Mouse (Mus musculus): Measurements from ENCODE around the gene Olfr780. TPM values are rescaled to one million over a fixed set of nuclear protein-coding genes. Genes with fewer than 3 reads are reported as not detected.

Gene Olfr780
- polyA plus RNA-seq (2012; fragmentation: generic; extraction: Trizol) = not detected

DNA sequence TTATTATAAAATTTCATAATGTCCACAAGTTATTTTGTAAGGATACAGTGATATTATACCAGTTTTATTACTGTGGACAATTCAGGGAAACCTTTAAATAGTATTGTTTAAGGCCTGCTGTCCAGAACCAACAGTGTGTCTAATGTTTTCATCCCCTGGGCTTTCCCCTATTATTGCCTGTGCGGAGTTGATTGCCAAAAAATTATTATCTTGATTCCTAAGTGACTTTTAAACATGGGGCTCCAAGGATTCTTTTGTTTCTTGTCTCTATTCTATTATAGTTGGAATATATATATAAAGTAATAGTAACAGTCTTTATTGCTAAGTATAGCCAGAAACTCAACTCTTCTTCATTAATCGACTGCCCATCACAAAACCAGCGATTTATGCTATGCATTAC lies at the start of gene Olfr780:
Gene Olfr780 (plus strand): TSS at position 301 of the 400 bp plus-strand sequence.

DNA sequence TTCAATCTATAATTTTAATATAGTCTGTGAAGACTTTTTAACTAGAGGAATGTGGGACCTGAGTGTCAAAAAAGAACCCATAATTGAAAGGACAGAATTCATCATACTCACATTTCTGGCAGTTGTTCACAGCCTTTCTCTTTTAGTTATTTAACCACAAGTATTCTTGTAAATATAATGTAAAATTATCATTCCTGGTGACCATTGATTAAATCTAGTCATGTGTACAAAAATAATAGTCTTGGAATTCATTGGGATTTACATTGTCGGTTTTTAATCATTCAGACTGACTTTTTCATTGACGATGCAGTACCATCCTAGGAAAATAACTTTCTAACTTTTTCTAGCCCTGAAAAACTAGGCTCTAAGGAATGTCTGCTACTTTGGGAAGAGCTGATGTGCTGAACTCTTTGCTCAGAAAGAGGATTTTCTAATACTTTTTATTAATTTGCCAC lies 46.8 kb upstream of the Olfr780 start, which contains the start of gene Olfr777:
Gene Olfr777 (minus strand): TSS at position 405 of the 455 bp plus-strand sequence.

DNA sequence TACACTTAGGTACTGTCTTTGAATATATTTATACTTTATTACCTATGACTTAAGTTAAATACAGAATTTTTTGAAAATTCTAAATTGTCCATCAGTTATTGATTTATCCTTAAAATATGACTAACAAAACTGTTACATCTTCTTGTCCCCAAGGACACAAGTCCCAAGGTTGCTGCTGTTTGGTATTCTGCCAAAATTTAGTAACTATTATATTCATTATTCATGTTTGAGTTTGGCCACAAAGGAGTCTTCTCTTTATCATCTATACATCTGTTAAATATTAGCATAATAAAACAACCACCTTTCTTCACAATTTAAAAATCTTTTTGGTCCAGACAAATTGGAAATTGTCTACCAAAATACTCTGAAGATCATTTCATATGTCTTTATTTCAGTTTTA lies 10.6 kb downstream of the Olfr780 start, which contains the start of gene Olfr781:
Gene Olfr781 (plus strand): TSS at position 301 of the 400 bp plus-strand sequence.

DNA sequence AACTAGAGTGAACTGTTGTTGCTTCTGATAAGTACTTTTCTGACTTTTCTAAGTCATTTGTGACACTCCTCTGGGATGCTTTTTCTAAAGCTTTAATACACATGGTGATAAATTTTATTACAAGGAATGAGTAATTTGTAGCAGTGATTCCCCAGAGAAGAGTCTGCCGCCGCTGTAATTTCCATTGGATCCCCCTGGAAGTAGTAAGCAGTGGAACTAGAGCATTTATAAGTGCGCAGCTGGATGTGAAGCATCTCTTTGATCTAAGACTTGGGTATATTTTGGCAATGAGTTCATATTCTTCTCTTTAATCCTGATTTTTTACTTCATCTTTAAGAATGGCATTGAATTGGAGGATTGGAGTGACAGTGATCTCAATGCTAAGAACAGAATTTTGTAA lies 30.6 kb downstream of the Olfr780 start, which contains the start of gene Olfr782:
Gene Olfr782 (plus strand): TSS at position 301 of the 400 bp plus-strand sequence.

Other genes with a start within 250 kb of the Olfr780 start
- not detected for gene Olfr766-ps1, start 249.1 kb upstream of the Olfr780 start, polyA plus RNA-seq (2012; fragmentation: generic; extraction: Trizol)
- not detected for gene Olfr767, start 235.2 kb upstream of the Olfr780 start, polyA plus RNA-seq (2012; fragmentation: generic; extraction: Trizol)
- not detected for gene Olfr768, start 218.7 kb upstream of the Olfr780 start, polyA plus RNA-seq (2012; fragmentation: generic; extraction: Trizol)
- gene Olfr769, start 200.3 kb upstream of the Olfr780 start, polyA plus RNA-seq (2012; fragmentation: generic; extraction: Trizol) = not detected
- gene Olfr770, start 179.1 kb upstream of the Olfr780 start, polyA plus RNA-seq (2012; fragmentation: generic; extraction: Trizol) = not detected
- gene Olfr771, start 153.4 kb upstream of the Olfr780 start, polyA plus RNA-seq (2012; fragmentation: generic; extraction: Trizol) = not detected
- not detected for gene Olfr772, start 140.2 kb upstream of the Olfr780 start, polyA plus RNA-seq (2012; fragmentation: generic; extraction: Trizol)
- gene Olfr773, start 130.7 kb upstream of the Olfr780 start, polyA plus RNA-seq (2012; fragmentation: generic; extraction: Trizol) = not detected
- gene Olfr774, start 81.9 kb upstream of the Olfr780 start, polyA plus RNA-seq (2012; fragmentation: generic; extraction: Trizol) = not detected
- not detected for gene Olfr775, start 69.7 kb upstream of the Olfr780 start, polyA plus RNA-seq (2012; fragmentation: generic; extraction: Trizol)
- gene Olfr776, start 59.0 kb upstream of the Olfr780 start, polyA plus RNA-seq (2012; fragmentation: generic; extraction: Trizol) = not detected
- gene Olfr777, start 46.6 kb upstream of the Olfr780 start, polyA plus RNA-seq (2012; fragmentation: generic; extraction: Trizol) = not detected
- gene Olfr781, start 10.7 kb downstream of the Olfr780 start, polyA plus RNA-seq (2012; fragmentation: generic; extraction: Trizol) = not detected
- gene Olfr782, start 30.7 kb downstream of the Olfr780 start, polyA plus RNA-seq (2012; fragmentation: generic; extraction: Trizol) = not detected
- under 1 TPM in 1 of 2 experiments, not detected in 1; 0.02 TPM for gene Olfr784, start 66.0 kb downstream of the Olfr780 start, polyA plus RNA-seq (2012; fragmentation: generic; extraction: Trizol)
- not detected for gene Olfr785, start 87.3 kb downstream of the Olfr780 start, polyA plus RNA-seq (2012; fragmentation: generic; extraction: Trizol)
- gene Olfr786, start 109.2 kb downstream of the Olfr780 start, polyA plus RNA-seq (2012; fragmentation: generic; extraction: Trizol) = not detected
- not detected for gene Olfr787, start 143.7 kb downstream of the Olfr780 start, polyA plus RNA-seq (2012; fragmentation: generic; extraction: Trizol)
- not detected for gene Olfr788, start 152.9 kb downstream of the Olfr780 start, polyA plus RNA-seq (2012; fragmentation: generic; extraction: Trizol)
- gene Olfr789, start 166.6 kb downstream of the Olfr780 start, polyA plus RNA-seq (2012; fragmentation: generic; extraction: Trizol) = not detected
- not detected for gene Olfr790, start 180.4 kb downstream of the Olfr780 start, polyA plus RNA-seq (2012; fragmentation: generic; extraction: Trizol)
- gene Olfr791, start 203.7 kb downstream of the Olfr780 start, polyA plus RNA-seq (2012; fragmentation: generic; extraction: Trizol) = not detected
- not detected for gene Olfr792, start 221.0 kb downstream of the Olfr780 start, polyA plus RNA-seq (2012; fragmentation: generic; extraction: Trizol)
- gene Olfr794, start 249.5 kb downstream of the Olfr780 start, polyA plus RNA-seq (2012; fragmentation: generic; extraction: Trizol) = not detected